Mouse (Mus musculus) spleen, adult 2 months (tissue): ENCODE measurements at regions not wholly inside any gene's neighbourhood (a gene's known extent, or its start where the extent isn't known, plus 50 kb on each side); places are given as distances from the start of the nearest gene placed in this dataset.

Experiments
- CTCF ChIP-seq: fragments of 200-500 bp; IDR thresholded peaks from 2 replicates; pipeline ENCODE4 v1.5.1; 2011; ENCODE audit warnings: mild to moderate bottlenecking, inconsistent platforms; ENCODE audit not compliant: insufficient read depth, insufficient read length, insufficient replicate concordance; ENCODE audit errors: extremely low read depth
- POLR2A ChIP-seq: fragments of 200-500 bp; IDR thresholded peaks from 2 replicates; pipeline ENCODE4 v1.6.1; 2011; ENCODE audit warnings: low read depth, low read length, inconsistent platforms

DNA sequence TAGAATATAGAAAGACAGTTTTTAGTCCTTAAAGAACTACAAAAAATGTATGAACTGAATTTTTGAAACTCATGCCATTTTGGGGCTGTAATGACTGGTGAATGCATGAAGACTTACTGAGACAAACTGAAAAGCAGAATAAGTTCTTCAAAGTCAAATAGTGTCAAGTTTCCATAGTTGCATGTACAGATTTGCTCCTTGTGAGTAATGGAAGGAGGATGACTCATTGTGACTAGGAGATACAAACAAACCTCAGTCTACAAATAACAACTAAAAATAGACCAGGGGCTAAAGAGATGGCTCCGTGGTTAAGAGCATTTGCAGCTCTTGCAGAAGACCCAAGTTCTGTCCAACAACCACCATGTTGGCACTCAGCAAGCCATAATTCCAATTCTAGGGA lies 342.5 kb downstream of the Arl4a start:
- no peak for TF ChIP-seq POLR2A
- TF ChIP-seq CTCF = no peak
